Mouse (Mus musculus) ES-E14 (cell line): Measurements from ENCODE around the gene Hsd17b12.

Experiments used
- HCFC1 ChIP-seq: IDR thresholded peaks from 2 replicates; pipeline ENCODE4 v1.6.1; 2012; ENCODE audit warnings: low read length, inconsistent platforms, borderline replicate concordance; ENCODE audit not compliant: insufficient read depth
- ZC3H11A ChIP-seq: IDR thresholded peaks from 2 replicates; pipeline ENCODE4 v1.6.1; 2012; ENCODE audit warnings: low read depth, mild to moderate bottlenecking, inconsistent platforms, low read length, borderline replicate concordance

DNA sequence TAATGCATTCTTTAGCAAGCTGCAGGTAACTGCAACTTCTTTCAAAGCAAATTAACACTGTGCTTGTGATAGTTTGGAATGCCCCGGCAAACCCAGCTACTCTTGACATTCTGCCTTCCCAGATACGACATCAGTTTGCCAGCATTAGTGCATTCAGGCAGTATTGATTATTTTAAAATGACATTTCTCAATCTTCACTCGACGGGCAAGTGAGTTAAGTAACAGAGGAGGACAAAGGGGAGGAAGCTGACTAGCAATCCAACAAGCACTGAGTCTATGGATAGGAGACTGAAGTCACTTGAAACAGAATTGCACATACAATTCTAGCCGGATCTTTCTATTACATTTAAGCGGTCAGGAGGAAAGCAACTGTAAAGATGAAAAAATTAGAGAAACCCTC is 19.5 kb upstream of the Hsd17b12 start:
- TF ChIP-seq HCFC1, result no peak
- TF ChIP-seq ZC3H11A, result no peak
